Mouse (Mus musculus): ENCODE measurements around the gene Hsd3b6.

- TF ChIP-seq POLR2A (IDR thresholded peaks at IDR 0.05; ENCODE audit: borderline replicate concordance, extremely low read depth, insufficient read depth, insufficient read length, poor library complexity, severe bottlenecking), result no peak
- TF ChIP-seq CTCF (IDR thresholded peaks at IDR 0.05; ENCODE audit: borderline replicate concordance, extremely low read depth, insufficient read depth, insufficient read length), result no peak
Measured at GRCm38 (mm10) chr3:98851853-98852252, 37.6 kb upstream of the Hsd3b6 start.
